Mouse (Mus musculus) testis, postnatal 14 days (tissue): ENCODE results near the gene Fam19a5.

ENCODE experiments used
- DNase-seq: peaks from one replicate; pipeline ENCODE4 v3.0.0; 2021; ENCODE audit warnings: low spot score

The Fam19a5 gene

DNA sequence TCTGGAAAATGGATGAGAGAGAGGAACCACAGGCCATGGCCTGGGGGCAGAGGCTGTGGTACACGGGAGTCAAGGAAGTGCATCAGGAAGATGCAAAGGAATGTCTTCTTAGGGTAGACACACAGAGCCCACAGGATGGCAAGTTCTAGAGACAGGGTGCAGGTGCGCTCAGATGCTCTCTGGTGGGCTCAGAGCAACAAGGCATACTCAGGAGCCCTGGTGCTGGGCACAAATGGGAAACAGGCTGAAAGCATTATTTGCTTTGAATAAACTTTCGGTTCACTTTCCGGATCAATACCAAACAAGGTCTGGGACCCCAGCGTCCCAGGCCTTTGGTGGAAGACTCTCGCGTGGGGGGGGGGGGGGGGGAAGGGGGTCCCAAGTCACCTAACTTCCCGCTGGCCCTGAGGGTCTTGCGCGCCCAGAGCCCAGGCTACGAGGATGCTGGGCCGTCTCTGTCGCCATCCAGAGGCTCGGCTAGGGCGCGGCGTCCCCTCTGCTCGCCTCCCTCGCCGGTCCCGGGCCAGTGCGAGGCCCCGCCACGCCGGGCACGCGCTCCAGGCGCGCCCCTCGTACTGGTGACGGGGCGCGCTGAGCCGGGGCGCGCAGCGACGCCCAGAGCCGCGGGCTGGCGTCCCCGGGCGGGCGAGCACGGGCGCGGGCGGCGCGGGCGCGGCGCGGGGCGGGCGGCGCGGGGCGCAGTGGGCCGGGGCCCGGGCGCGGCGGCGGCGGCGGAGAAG is at the start of gene Fam19a5:
TSS of gene Fam19a5 (plus strand) at position 701 of the 740 bp plus-strand sequence.
- DNase-seq: no peak

- no peak for DNase-seq
Observed at GRCm38 (mm10) chr15:87501737-87502136, 42.4 kb upstream of the Fam19a5 start.

- DNase-seq: no peak
Observed at GRCm38 (mm10) chr15:87507349-87507748, 36.8 kb upstream of the Fam19a5 start.

DNA sequence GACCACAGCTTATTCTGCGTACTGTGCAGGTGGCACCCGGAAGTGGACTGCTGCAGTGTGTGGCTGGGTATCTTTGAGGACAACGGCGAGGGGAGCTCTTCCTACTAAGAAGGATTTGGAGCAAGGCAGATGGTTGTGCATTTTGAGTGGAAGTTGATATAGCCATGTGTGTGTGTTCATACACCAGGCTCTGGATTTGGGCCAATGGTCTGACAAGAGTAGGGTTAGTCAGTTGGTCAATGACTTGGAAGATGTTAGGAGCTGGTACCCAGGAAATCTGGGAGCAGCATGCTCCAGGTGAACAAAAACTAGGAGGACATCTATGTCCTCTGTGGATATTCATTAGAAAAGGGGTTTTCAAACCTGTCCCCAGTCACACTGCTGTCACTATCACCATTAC is 33.2 kb upstream of the Fam19a5 start:
- DNase-seq: no peak

- no peak for DNase-seq
Observed at GRCm38 (mm10) chr15:87518161-87518560, 25.9 kb upstream of the Fam19a5 start.

DNA sequence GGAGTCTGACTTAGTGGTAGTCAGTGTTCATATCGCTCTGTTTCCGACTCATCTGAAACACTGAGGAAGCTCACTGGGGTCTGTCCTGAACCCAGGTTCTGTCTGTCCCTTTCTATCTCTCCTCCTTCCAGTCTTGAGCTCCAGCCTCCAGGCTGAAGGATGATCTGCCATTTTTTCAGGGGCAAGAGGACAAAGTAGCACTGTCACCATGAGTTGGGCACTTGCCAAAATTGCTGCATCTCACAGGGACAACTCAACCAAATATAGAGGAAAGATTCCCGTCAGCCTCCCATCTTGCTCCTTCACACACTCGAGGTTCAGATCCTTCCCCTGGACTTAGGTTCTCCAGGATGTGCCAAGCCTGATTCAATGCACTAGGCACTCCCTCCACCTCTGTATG is 14.8 kb upstream of the Fam19a5 start:
- no peak for DNase-seq

- no peak for DNase-seq
Observed at GRCm38 (mm10) chr15:87541656-87542055, 2.4 kb upstream of the Fam19a5 start.

GRCm38 (mm10) chr15:87544401-87545129 is 466 bp downstream of the Fam19a5 start:
- DNase-seq: no peak

GRCm38 (mm10) chr15:87545130-87545642 is 1.1 kb downstream of the Fam19a5 start:
- no peak for DNase-seq

- no peak for DNase-seq
Observed at GRCm38 (mm10) chr15:87545731-87546360, 1.7 kb downstream of the Fam19a5 start.

DNA sequence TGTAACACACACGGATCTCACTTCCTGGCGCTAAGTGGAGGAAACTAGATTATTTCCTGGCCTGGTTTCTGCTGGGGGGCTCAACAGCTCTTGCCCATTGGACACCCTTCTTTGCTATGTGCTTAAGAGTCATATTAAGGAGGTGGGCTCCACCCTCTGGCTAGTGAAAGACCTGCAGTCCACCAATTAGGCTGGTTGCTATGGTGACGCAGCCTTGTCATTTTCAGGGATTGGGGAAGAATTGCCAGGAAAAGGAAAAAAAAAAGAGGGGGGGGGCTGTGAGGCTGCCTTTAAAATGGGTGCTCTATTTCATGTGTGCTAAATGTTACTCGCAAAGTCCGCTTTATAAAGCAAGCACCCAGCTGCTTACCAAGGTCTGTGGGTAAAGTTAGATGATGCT is 2.9 kb downstream of the Fam19a5 start:
- no peak for DNase-seq

DNA sequence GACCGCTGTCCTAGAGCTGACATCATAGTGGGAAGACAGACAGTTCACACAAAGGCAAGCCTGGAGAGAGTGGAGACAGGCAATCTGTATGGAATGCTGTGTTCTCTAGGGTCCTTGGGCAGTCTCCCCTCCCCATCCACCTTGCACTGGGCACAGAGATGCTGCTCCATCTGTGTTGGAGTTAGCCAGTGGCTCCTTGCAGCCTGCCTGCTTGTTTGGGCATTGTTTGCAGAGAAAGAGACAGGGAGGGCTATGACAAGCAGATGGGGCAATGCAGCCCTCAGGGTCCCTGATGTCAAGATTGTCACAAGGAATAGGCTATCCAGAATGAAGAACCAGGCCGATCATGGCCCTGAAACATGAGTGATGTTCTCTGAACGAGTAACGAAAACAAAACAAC is 5.6 kb downstream of the Fam19a5 start:
- DNase-seq: no peak

- DNase-seq: no peak
Observed at GRCm38 (mm10) chr15:87550756-87551155, 6.7 kb downstream of the Fam19a5 start.

GRCm38 (mm10) chr15:87551556-87551955 is 7.5 kb downstream of the Fam19a5 start:
- no peak for DNase-seq

GRCm38 (mm10) chr15:87555811-87556210 is 11.7 kb downstream of the Fam19a5 start:
- no peak for DNase-seq

GRCm38 (mm10) chr15:87564331-87564730 is 20.2 kb downstream of the Fam19a5 start:
- no peak for DNase-seq

- DNase-seq: no peak
Observed at GRCm38 (mm10) chr15:87566040-87566929, 22.2 kb downstream of the Fam19a5 start.

DNA sequence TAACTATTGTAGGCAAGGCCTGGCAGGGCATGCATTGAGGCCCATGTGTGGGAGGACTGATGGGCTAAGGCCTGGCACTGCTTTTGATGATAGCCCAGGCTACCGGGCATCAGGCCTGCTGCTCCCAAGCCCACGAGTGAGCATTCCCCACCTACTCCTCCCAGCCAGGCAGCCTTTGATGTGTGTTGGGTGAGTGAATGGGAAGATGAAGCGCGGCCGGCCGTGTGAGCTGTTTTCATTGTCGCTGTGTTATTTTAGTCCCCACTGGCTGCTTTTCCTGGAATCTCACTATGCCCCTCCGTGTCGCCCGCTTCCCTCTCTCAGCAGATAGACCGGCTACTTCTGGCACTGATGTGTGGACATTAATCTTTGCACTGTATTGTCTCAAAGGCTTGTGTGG is 26.1 kb downstream of the Fam19a5 start:
- DNase-seq: no peak

DNA sequence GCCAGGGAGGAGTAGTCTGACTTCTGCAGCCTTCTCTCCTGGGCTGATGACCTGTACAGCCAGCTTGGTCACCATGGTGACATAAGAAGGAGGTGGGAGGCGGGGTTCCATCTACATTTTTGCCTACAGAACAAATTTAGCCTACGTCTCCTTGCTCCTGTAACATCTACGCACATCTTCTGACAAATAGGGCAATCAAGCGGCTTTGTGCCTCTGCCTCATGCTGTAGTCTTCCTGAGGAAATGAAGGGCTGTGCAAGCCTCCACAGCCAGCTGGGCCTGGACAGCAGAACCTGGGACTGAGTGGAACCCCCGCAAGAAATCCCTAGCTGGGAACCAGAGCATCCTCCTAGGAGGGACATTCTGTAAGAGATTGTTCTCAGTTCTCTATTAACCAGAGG is 35.8 kb downstream of the Fam19a5 start:
- no peak for DNase-seq

DNA sequence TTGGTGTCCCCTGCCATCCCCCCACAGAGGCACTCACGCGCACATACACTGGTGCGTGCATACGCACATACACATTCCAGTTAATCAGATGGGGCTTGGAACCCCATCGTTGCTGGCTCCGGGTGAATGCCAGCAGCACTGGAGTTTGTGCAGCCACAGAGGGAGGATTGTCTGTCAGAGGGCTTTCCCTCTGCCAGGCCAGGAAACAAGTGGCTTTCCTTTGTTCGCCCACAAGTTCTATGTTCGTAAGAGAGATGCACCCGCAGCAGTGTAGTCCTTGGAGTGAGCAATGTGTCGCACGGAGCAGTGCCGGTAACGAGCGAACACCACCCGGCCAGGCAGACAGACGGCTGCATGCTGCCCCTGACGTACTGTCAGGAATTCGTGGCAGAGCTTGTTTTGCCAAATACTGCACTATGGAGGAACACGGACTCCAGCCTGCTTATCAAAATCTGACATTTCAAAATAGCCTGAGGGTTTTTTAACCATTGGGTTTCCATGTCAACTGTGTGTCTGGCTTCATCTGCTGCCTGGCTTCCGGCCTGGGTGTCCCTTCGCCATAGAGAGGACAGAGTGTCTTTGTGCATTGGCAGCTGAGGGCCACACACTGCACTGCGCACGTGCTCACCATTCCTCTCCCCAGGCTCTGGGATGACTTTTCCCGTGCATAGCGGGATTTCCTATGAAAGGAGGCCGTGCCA is 40.0 kb downstream of the Fam19a5 start:
- DNase-seq: no peak

DNA sequence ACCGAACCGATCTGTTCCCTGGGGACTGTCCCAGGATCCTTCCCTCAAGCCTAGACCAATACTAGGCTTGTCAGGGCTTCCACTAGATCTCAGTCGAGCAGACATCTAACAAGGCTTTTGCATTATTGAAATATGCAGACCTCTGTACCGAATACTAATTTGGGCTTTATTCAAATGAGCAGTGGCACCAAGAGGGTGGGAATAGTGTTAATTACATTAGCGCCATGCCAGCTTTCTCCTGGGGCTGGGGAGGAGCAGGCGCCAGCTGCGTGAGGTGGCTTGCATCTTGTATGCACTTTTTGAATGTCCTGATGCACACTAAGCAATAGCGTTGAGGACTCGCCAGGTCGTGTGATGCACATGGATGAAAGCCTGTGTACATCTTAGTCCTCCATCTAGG is 46.9 kb downstream of the Fam19a5 start:
- no peak for DNase-seq
